Mouse (Mus musculus) kidney, adult 2 months (tissue): ENCODE measurements around the gene Larp1. TPM values are rescaled to one million over a fixed set of nuclear protein-coding genes. Genes with fewer than 3 reads are reported as not detected.

ENCODE experiments used
- DNase-seq: peaks from one replicate; pipeline ENCODE4 v3.0.0; 2021
- H3K27ac ChIP-seq: fragments of 200-500 bp; 2 replicates; pipeline ENCODE4 v1.5.1; 2012; ENCODE audit warnings: low read depth, low read length, control low read depth, inconsistent platforms; ENCODE audit not compliant: insufficient read depth
- H3K27me3 ChIP-seq: fragments of 200-500 bp; replicated peaks from 2 replicates; pipeline ENCODE4 v1.6.1; 2012; ENCODE audit warnings: mild to moderate bottlenecking, moderate library complexity, low read length, inconsistent platforms; ENCODE audit not compliant: control insufficient read depth, insufficient read depth
- H3K36me3 ChIP-seq: fragments of 200-500 bp; 2 replicates; pipeline ENCODE4 v1.6.1; 2012; ENCODE audit warnings: mild to moderate bottlenecking, moderate library complexity, low read length, inconsistent platforms; ENCODE audit not compliant: control insufficient read depth, insufficient read depth
- H3K4me1 ChIP-seq: fragments of 200-500 bp; 2 replicates; pipeline ENCODE4 v1.6.1; 2011; ENCODE audit warnings: low read length; ENCODE audit not compliant: control insufficient read depth, insufficient read depth
- H3K4me3 ChIP-seq: fragments of 200-500 bp; 2 replicates; pipeline ENCODE4 v1.5.1; 2011; ENCODE audit warnings: mild to moderate bottlenecking, low read depth, low read length, control low read depth; ENCODE audit not compliant: insufficient read depth
- CTCF ChIP-seq: fragments of 200-500 bp; conservative IDR thresholded peaks from 2 replicates; pipeline ENCODE4 v1.5.1; 2011; ENCODE audit warnings: low read depth, mild to moderate bottlenecking, control low read depth, low read length, moderate library complexity, mixed read lengths; ENCODE audit not compliant: insufficient read depth, insufficient read length
- POLR2A ChIP-seq: fragments of 200-500 bp; IDR thresholded peaks from one replicate; pipeline ENCODE4 v1.6.1; 2011; ENCODE audit warnings: low read depth, low read length, control low read depth
- WGBS: fragments of 180-500 bp; shearing (Covaris S2); methylation state at CpG from one replicate; pipeline ENCODE4 v1.1.7; 2018; 5-methylcytosine and 5-hydroxymethylcytosine counted together
- polyA plus RNA-seq: library from polyadenylated mRNA; depleted of rRNA; stranded (reverse); fragments of >200 nt; gene quantifications from 2 replicates; pipeline ENCODE4 v1.2.3, GENCODE M21; 2012; rRNA removed

Larp1 gene
- polyA plus RNA-seq, 1 experiment, result 36.8 TPM

DNA sequence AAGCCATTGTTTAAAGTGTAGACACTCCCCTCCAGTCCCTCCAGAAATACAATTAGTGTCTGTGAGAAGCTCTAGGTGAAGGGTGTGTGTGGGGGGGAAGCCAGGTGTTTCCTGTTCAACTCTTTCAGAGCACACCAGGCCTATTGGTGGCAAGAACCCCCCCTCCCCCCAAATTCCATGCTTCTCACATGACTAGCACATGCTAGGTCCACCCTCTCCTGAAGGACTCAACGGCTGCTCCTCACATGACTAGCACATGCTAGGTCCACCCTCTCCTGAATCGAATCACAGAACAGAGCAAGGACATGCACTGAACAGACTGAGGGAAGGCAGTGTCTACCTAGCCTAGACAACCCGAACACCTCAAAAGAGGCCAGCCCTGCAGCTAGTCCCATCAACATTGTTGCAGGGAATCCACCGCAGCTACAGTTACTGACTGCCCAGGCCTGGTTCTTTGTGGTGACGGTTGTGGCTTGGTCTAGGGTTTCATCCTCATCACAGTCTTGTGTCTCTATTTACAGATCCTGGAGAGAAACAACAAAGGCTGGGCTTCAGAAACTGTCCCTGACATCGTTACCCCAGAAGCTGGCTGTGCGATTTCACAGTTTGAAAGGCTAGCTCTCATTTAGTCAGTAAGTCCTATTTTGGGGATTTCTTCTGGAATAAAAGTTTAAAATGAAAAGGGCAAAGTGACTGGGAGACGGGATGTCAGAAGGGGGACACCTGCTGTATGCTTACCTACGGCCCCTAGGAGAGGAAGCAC is 93.9 kb downstream of the Larp1 start:
- no peak for DNase-seq
- Histone ChIP-seq H3K27ac (no peak overlapping the region), H3K4me3 (no peak overlapping the region), H3K4me1 (peaks cover 5% of the 10 kb centered on the region; the same call in 1 of the 2 replicates), H3K27me3 (no peaks in the 10 kb centered on the region), H3K36me3 (no peaks in the 10 kb centered on the region)
- 85% methylated on average over 9 of the region's 9 CpGs for WGBS
- TF ChIP-seq POLR2A, result no peak
- no peak for TF ChIP-seq CTCF

DNA sequence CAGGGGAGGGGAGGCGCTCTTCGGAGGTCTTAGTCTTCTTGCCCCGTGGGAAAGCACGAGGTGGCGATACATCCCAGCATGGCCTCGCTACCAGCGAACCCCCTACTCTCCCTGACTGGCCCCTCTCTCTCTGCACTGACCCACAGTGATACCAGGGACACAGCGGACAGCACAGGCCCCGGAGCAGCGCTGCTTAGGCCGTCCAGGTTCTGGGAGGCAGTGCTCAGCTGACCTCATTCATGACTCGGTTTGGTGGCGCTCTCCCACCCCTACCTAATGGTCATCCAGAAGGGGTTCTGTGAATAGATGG is 94.4 kb downstream of the Larp1 start:
- no peak for DNase-seq
- Histone ChIP-seq H3K27ac (peak overlapping the region; percentile 68; the same call in 1 of the 2 replicates), H3K4me1 (peaks cover 5% of the 10 kb centered on the region; the same call in 1 of the 2 replicates), H3K36me3 (no peaks in the 10 kb centered on the region), H3K27me3 (no peaks in the 10 kb centered on the region), H3K4me3 (peak overlapping the region; percentile 46)
- WGBS, result 64% methylated on average over 13 of the region's 13 CpGs
- no peak for TF ChIP-seq POLR2A
- no peak for TF ChIP-seq CTCF

GRCm38 (mm10) chr11:58103697-58104306 is 94.9 kb downstream of the Larp1 start, which contains the start of gene Cnot8:
TSS of gene Cnot8 (plus strand) at chr11:58104153.
- TF ChIP-seq POLR2A (peak; percentile 46), CTCF (no peak)
- no peaks in the 10 kb centered on the region for H3K27me3 ChIP-seq
- under 1% methylated on average over 55 of the region's 55 CpGs for WGBS
- DNase-seq, result peak; percentile 100
- peaks cover 5% of the 10 kb centered on the region; the same call in 1 of the 2 replicates for H3K4me1 ChIP-seq
- H3K36me3 ChIP-seq, result no peaks in the 10 kb centered on the region
- peak within 1 kb of the TSS; percentile 72 for H3K4me3 ChIP-seq
- peak within 1 kb of the TSS; percentile 68 for H3K27ac ChIP-seq

GRCm38 (mm10) chr11:58104351-58104791 is 95.5 kb downstream of the Larp1 start:
- no peak for DNase-seq
- WGBS, result 1% methylated on average over 24 of the region's 24 CpGs
- H3K4me3 ChIP-seq, result peak overlapping the region; percentile 72
- TF ChIP-seq POLR2A (no peak), CTCF (no peak)
- H3K27ac ChIP-seq, result peak overlapping the region; percentile 56
- H3K36me3 ChIP-seq, result no peaks in the 10 kb centered on the region
- H3K4me1 ChIP-seq, result peaks cover 5% of the 10 kb centered on the region; the same call in 1 of the 2 replicates
- no peaks in the 10 kb centered on the region for H3K27me3 ChIP-seq

- TF ChIP-seq CTCF (no peak), POLR2A (no peak)
- Histone ChIP-seq H3K27ac (no peak overlapping the region), H3K4me3 (no peak overlapping the region), H3K27me3 (no peaks in the 10 kb centered on the region), H3K4me1 (peaks cover 5% of the 10 kb centered on the region; the same call in 1 of the 2 replicates), H3K36me3 (peaks cover 1% of the 10 kb centered on the region)
- 36% methylated on average over 3 of the region's 3 CpGs for WGBS
- no peak for DNase-seq
Observed at GRCm38 (mm10) chr11:58107009-58107408, 98.1 kb downstream of the Larp1 start.

DNA sequence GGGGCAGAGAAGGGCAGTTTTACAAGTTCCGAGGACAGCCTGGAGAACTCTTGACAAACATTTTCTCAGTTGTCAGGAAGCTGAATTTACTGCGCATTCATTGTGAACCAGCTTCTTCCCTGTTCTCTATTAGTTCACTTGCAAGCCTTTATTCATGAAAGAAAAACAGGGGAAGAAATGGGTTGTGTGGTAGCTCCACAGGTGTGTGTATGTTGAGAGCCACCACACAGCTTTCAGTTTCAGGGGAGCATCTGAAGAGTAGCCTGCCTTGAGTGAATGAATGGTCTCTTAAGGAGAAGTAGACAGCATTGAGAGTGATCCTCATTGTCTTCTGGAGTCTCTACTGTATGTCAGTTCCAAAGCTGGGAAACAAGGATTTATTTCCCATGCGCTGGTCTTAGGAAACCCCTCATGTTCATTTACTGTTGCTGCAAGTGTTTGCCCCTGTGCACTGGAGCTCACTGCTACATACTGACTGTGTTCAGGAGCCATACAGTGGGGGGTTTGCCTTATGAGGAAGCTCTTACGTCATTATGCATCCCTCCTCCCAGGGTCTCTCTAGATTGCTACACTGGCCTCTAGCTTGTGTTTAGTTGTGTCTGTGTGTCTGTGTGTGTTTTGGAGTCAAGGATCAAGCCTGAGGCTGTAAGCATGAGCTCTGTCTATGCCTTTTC is 98.9 kb downstream of the Larp1 start:
- Histone ChIP-seq H3K27me3 (no peaks in the 10 kb centered on the region), H3K4me1 (peaks cover 5% of the 10 kb centered on the region; the same call in 1 of the 2 replicates), H3K4me3 (no peak overlapping the region), H3K27ac (no peak overlapping the region), H3K36me3 (peaks cover 1% of the 10 kb centered on the region)
- DNase-seq, result no peak
- TF ChIP-seq CTCF, result no peak
- TF ChIP-seq POLR2A, result no peak
- 72% methylated on average over 4 of the region's 4 CpGs for WGBS

Other genes with a start within 250 kb of the Larp1 start
- gene Sap30l, start 207.4 kb upstream of the Larp1 start, polyA plus RNA-seq, result 37.9 TPM in 2 replicates
- 0.27 and 1.4 TPM in 2 replicates for gene Hand1, start 176.2 kb upstream of the Larp1 start, polyA plus RNA-seq
- gene Gm12248, start 84.1 kb downstream of the Larp1 start, polyA plus RNA-seq, result 0.16 TPM in 2 replicates
- 43.8 and 47.2 TPM in 2 replicates for gene Cnot8, start 95.1 kb downstream of the Larp1 start, polyA plus RNA-seq
- 5.3 and 6.3 TPM in 2 replicates for gene Gemin5, start 159.5 kb downstream of the Larp1 start, polyA plus RNA-seq
- 52.1 and 78.2 TPM in 2 replicates for gene Mrpl22, start 162.6 kb downstream of the Larp1 start, polyA plus RNA-seq
- 15.9 and 18.6 TPM in 2 replicates for gene Igtp, start 190.5 kb downstream of the Larp1 start, polyA plus RNA-seq
- gene Irgm2, start 190.6 kb downstream of the Larp1 start, polyA plus RNA-seq, result 14.7 and 18.9 TPM in 2 replicates